Mouse (Mus musculus) MEL (cell line): ENCODE measurements around the gene Agbl5. TPM values are rescaled to one million over a fixed set of nuclear protein-coding genes. Genes with fewer than 3 reads are reported as not detected.

Experiments
- DNase-seq: peaks from one replicate; pipeline ENCODE4 v3.0.0; 2011; ENCODE audit warnings: low read depth, low spot score
- H3K27ac ChIP-seq: 2 replicates; pipeline ENCODE4 v1.5.1; 2012; ENCODE audit warnings: low read depth, mild to moderate bottlenecking, control low read depth, low read length, moderate library complexity; ENCODE audit not compliant: control insufficient read depth
- H3K27me3 ChIP-seq, 2 experiments: fragments of 150-350 bp in 1 of 2; sonication (generic) in 1 of 2; 2 replicates each; pipeline ENCODE4 v1.6.1; 2012; ENCODE audit warnings: low read length in 2 of 2, mild to moderate bottlenecking in 2 of 2, improper control_type of control experiment in 1 of 2, moderate library complexity in 1 of 2; ENCODE audit not compliant: insufficient read depth in 2 of 2, control insufficient read depth in 1 of 2
- H3K36me3 ChIP-seq, 2 experiments: 2 replicates each; pipeline ENCODE4 v1.6.1; 2012 to 2014; ENCODE audit warnings: low read length in 2 of 2, improper control_type of control experiment in 1 of 2, inconsistent platforms in 1 of 2, mild to moderate bottlenecking in 1 of 2; ENCODE audit not compliant: insufficient read depth in 2 of 2, control insufficient read depth in 1 of 2
- H3K4me1 ChIP-seq, 2 experiments: fragments of 150-350 bp in 1 of 2; sonication (generic) in 1 of 2; 2 replicates each; pipeline ENCODE4 v1.6.1; 2012; ENCODE audit warnings: low read length in 2 of 2, improper control_type of control experiment in 1 of 2, mild to moderate bottlenecking in 1 of 2; ENCODE audit not compliant: insufficient read depth in 2 of 2, control insufficient read depth in 1 of 2
- H3K4me3 ChIP-seq, 2 experiments: fragments of 150-350 bp in 1 of 2; sonication (generic) in 1 of 2; 2 replicates each; pipeline ENCODE4 v1.5.1; 2012; ENCODE audit warnings: low read depth in 2 of 2, low read length in 2 of 2, mild to moderate bottlenecking in 2 of 2, moderate library complexity in 2 of 2, control low read depth in 1 of 2, improper control_type of control experiment in 1 of 2; ENCODE audit not compliant: control insufficient read depth in 1 of 2, insufficient read depth in 1 of 2
- H3K79me2 ChIP-seq: 2 replicates; pipeline ENCODE4 v1.6.1; 2012; ENCODE audit warnings: mild to moderate bottlenecking, low read length, moderate library complexity; ENCODE audit not compliant: control insufficient read depth, poor library complexity, insufficient read depth
- H3K9ac ChIP-seq: 2 replicates; pipeline ENCODE4 v1.6.1; 2012; ENCODE audit warnings: low read depth, mild to moderate bottlenecking, control low read depth, low read length, moderate library complexity; ENCODE audit not compliant: control insufficient read depth, poor library complexity, severe bottlenecking
- H3K9me3 ChIP-seq: fragments of 150-350 bp; sonication (generic); replicated peaks from 2 replicates; pipeline ENCODE4 v1.6.1; 2012; ENCODE audit warnings: mild to moderate bottlenecking, low read length, improper control_type of control experiment, moderate library complexity; ENCODE audit not compliant: insufficient read depth
- CTCF ChIP-seq, 3 experiments: IDR thresholded peaks in 2 of 3; conservative IDR thresholded peaks in 1 of 3; 2 replicates each; pipeline ENCODE4 v1.5.1; 2011 to 2012; ENCODE audit warnings: low read length in 3 of 3, low read depth in 2 of 3, mild to moderate bottlenecking in 2 of 3, improper control_type of control experiment in 1 of 3, inconsistent platforms in 1 of 3, mixed read lengths in 1 of 3, moderate library complexity in 1 of 3; ENCODE audit not compliant: control insufficient read depth in 1 of 3, insufficient read depth in 1 of 3, poor library complexity in 1 of 3, severe bottlenecking in 1 of 3
- E2F4 ChIP-seq: IDR thresholded peaks from 2 replicates; pipeline ENCODE4 v1.6.1; 2011; ENCODE audit warnings: low read depth, low read length, improper control_type of control experiment, borderline replicate concordance
- ELF1 ChIP-seq: IDR thresholded peaks from 2 replicates; pipeline ENCODE4 v1.6.1; 2014; ENCODE audit warnings: low read depth, mild to moderate bottlenecking, inconsistent platforms, low read length, improper control_type of control experiment, moderate library complexity
- ETS1 ChIP-seq: IDR thresholded peaks from 2 replicates; pipeline ENCODE4 v1.6.1; 2012; ENCODE audit warnings: low read depth, mild to moderate bottlenecking, inconsistent platforms, low read length, improper control_type of control experiment, moderate library complexity
- GABPA ChIP-seq: IDR thresholded peaks from 2 replicates; pipeline ENCODE4 v1.6.1; 2012; ENCODE audit warnings: low read depth, mild to moderate bottlenecking, inconsistent platforms, low read length, improper control_type of control experiment, moderate library complexity
- HCFC1 ChIP-seq: IDR thresholded peaks from 2 replicates; pipeline ENCODE4 v1.6.1; 2012; ENCODE audit warnings: low read depth, mild to moderate bottlenecking, inconsistent platforms, low read length, improper control_type of control experiment, moderate library complexity
- JUND ChIP-seq: IDR thresholded peaks from 2 replicates; pipeline ENCODE4 v1.6.1; 2011; ENCODE audit warnings: low read depth, mild to moderate bottlenecking, improper control_type of control experiment, low read length
- MAFK ChIP-seq: IDR thresholded peaks from 2 replicates; pipeline ENCODE4 v1.6.1; 2011; ENCODE audit warnings: low read depth, mild to moderate bottlenecking, low read length, improper control_type of control experiment, borderline replicate concordance
- MAX ChIP-seq: IDR thresholded peaks from 2 replicates; pipeline ENCODE4 v1.6.1; 2011; ENCODE audit warnings: low read length, improper control_type of control experiment
- MAZ ChIP-seq: IDR thresholded peaks from 2 replicates; pipeline ENCODE4 v1.6.1; 2012; ENCODE audit warnings: low read depth, mild to moderate bottlenecking, inconsistent platforms, low read length, improper control_type of control experiment
- MXI1 ChIP-seq: IDR thresholded peaks from 2 replicates; pipeline ENCODE4 v1.6.1; 2011; ENCODE audit warnings: mild to moderate bottlenecking, low read depth, low read length, improper control_type of control experiment
- MYB ChIP-seq: IDR thresholded peaks from 2 replicates; pipeline ENCODE4 v1.6.1; 2011; ENCODE audit warnings: mild to moderate bottlenecking, low read depth, low read length, improper control_type of control experiment
- MYC ChIP-seq: IDR thresholded peaks from 2 replicates; pipeline ENCODE4 v1.6.1; 2011; ENCODE audit warnings: low read depth, mild to moderate bottlenecking, low read length, improper control_type of control experiment, moderate library complexity
- NELFE ChIP-seq: IDR thresholded peaks from 2 replicates; pipeline ENCODE4 v1.6.1; 2011; ENCODE audit warnings: low read depth, low read length, improper control_type of control experiment
- NRF1 ChIP-seq: IDR thresholded peaks from 2 replicates; pipeline ENCODE4 v1.6.1; 2014; ENCODE audit warnings: low read depth, mild to moderate bottlenecking, inconsistent platforms, low read length, improper control_type of control experiment, moderate library complexity; ENCODE audit not compliant: poor library complexity, insufficient read depth, severe bottlenecking
- POLR2A ChIP-seq, 2 experiments: IDR thresholded peaks; 2 replicates each; pipeline ENCODE4 v1.6.1; 2011 to 2012; ENCODE audit warnings: low read length in 2 of 2, mild to moderate bottlenecking in 2 of 2, control low read depth in 1 of 2, improper control_type of control experiment in 1 of 2, low read depth in 1 of 2, moderate library complexity in 1 of 2; ENCODE audit not compliant: control insufficient read depth in 1 of 2, insufficient read depth in 1 of 2, poor library complexity in 1 of 2
- POLR2AphosphoS2 ChIP-seq: IDR thresholded peaks from 2 replicates; pipeline ENCODE4 v1.6.1; 2011; ENCODE audit warnings: low read length, improper control_type of control experiment
- POLR2AphosphoS5 ChIP-seq: IDR thresholded peaks from 2 replicates; pipeline ENCODE4 v1.6.1; 2012; ENCODE audit warnings: low read depth, borderline replicate concordance, mild to moderate bottlenecking, inconsistent platforms, low read length, moderate library complexity, mixed read lengths
- RAD21 ChIP-seq: IDR thresholded peaks from 2 replicates; pipeline ENCODE4 v1.6.1; 2011; ENCODE audit warnings: mild to moderate bottlenecking, low read depth, low read length, improper control_type of control experiment
- SIN3A ChIP-seq: IDR thresholded peaks from 2 replicates; pipeline ENCODE4 v1.6.1; 2012; ENCODE audit warnings: low read length, improper control_type of control experiment, inconsistent platforms
- SMC3 ChIP-seq: IDR thresholded peaks from 2 replicates; pipeline ENCODE4 v1.6.1; 2011; ENCODE audit warnings: low read depth, low read length, improper control_type of control experiment
- TBP ChIP-seq: IDR thresholded peaks from 2 replicates; pipeline ENCODE4 v1.8.0; 2011; ENCODE audit warnings: low read depth, low read length, improper control_type of control experiment
- TCF12 ChIP-seq: IDR thresholded peaks from 2 replicates; pipeline ENCODE4 v1.6.1; 2014; ENCODE audit warnings: low read depth, mild to moderate bottlenecking, inconsistent platforms, low read length, improper control_type of control experiment, moderate library complexity
- USF1 ChIP-seq: IDR thresholded peaks from 2 replicates; pipeline ENCODE4 v1.6.1; 2014; ENCODE audit warnings: low read depth, mild to moderate bottlenecking, inconsistent platforms, low read length, improper control_type of control experiment, moderate library complexity
- USF2 ChIP-seq, 2 experiments: IDR thresholded peaks; 2 replicates each; pipeline ENCODE4 v1.6.1; 2011 to 2012; ENCODE audit warnings: improper control_type of control experiment in 2 of 2, low read length in 2 of 2, borderline replicate concordance in 1 of 2, inconsistent platforms in 1 of 2, low read depth in 1 of 2, mild to moderate bottlenecking in 1 of 2; ENCODE audit not compliant: insufficient read depth in 1 of 2
- ZC3H11A ChIP-seq: IDR thresholded peaks from 2 replicates; pipeline ENCODE4 v1.6.1; 2012; ENCODE audit warnings: low read depth, mild to moderate bottlenecking, inconsistent platforms, low read length, improper control_type of control experiment
- ZMIZ1 ChIP-seq: IDR thresholded peaks from 2 replicates; pipeline ENCODE4 v1.6.1; 2012; ENCODE audit warnings: low read depth, mild to moderate bottlenecking, inconsistent platforms, low read length, improper control_type of control experiment, moderate library complexity
- polyA plus RNA-seq, 2 experiments: library from polyadenylated mRNA; stranded (reverse) in 1 of 2; unstranded in 1 of 2; fragments of >175 nt in 1 of 2; fragments of >200 nt in 1 of 2; gene quantifications; 2 replicates each; pipeline versions ENCODE4 v1.2.1 to v1.2.4; 2012; ENCODE audit warnings: low replicate concordance in 2 of 2, low read depth in 1 of 2; ENCODE audit not compliant: insufficient read length in 2 of 2, insufficient read depth in 1 of 2, missing spikeins in 1 of 2
- total RNA-seq: library from RNA; depleted of rRNA; stranded (reverse); fragments of 300-350 nt; gene quantifications from 2 replicates; pipeline ENCODE4 v1.2.3, GENCODE M21; 2012

Gene Agbl5
- total and polyA plus RNA-seq, 3 experiments, result 10.6 to 45.0 TPM; not detected in 1

DNA sequence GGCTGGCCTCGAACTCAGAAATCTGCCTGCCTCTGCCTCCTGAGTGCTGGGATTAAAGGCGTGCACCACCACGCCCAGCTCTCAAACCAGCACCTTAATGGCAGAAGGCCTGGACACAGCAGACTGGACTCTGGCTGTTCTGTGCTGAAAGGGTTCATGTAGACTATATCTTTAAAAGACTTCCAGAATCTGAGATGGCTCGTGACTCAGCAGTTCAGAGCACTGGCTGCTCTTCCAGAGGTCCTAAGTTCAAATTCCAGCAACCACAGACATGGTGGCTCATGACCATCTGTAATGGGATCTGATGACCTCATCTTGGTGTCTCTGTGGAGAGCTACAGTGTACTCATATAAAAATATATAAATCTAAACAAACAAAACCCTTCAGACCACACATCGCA is 13.4 kb downstream of the Agbl5 start:
- H3K4me1 ChIP-seq, result peaks cover 0 to 7% of the 10 kb centered on the region in 2 experiments; a peak in 3 of 4 replicates
- no peak for DNase-seq
- no peak overlapping the region for H3K27ac ChIP-seq
- H3K79me2 ChIP-seq, result peaks cover 12% of the 10 kb centered on the region
- TF ChIP-seq ZMIZ1, result peak; percentile 57; the same call in 1 of the 2 replicates
- no peak for TF ChIP-seq USF2 (IDR thresholded peaks at IDR 0.05; ENCODE audit: borderline replicate concordance in 1 of 2, insufficient read depth in 1 of 2, low read depth in 1 of 2, low read length in 2 of 2)
- H3K9me3 ChIP-seq, result no peaks in the 10 kb centered on the region
- H3K36me3 ChIP-seq, result peaks cover 11 to 13% of the 10 kb centered on the region in 2 experiments
- H3K4me3 ChIP-seq, result no peak overlapping the region
- H3K27me3 ChIP-seq, result no peaks in the 10 kb centered on the region
- no peak overlapping the region for H3K9ac ChIP-seq

DNA sequence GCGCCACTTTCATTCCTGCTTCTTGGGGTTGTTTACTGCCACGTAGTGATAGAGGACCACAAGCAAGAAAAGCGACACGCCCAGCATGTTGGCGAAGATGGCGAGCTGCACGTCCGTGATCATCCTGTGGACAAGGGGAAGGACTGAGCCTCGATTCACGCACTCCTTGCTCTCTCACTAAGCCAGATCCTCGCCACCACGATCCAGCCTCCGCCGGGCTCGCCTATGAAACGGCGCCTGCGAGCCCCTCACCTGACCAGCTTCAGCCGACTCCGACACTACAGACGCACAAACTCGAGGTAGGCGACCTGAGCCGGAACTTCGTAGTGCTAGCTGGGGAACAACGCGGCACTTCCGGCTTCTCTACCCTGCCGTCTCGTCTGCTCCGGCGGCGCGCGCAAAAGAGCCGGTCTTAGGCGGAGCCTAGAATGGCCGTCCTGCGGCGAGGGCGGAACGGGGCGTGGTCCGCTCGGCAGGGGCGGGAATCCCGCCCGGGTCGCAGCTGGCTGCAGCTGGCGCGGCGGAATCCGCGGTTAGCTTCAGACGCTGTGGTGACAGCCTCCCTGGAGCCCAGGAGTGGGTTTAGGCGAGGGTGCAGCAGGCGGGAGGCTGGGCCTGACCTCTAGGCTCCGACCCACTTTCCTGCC is 19.0 kb downstream of the Agbl5 start, which contains the start of gene Ost4:
Gene Ost4 (minus strand): TSS at position 376 of the 647 bp plus-strand sequence.
- H3K4me3 ChIP-seq, result peak within 1 kb of the TSS; percentile 76 to 77
- H3K27ac ChIP-seq, result peak within 1 kb of the TSS; percentile 52
- H3K4me1 ChIP-seq, result peaks cover 3 to 20% of the 10 kb centered on the region in 2 experiments; a peak in 3 of 4 replicates
- no peaks in the 10 kb centered on the region for H3K9me3 ChIP-seq
- no peaks in the 10 kb centered on the region for H3K27me3 ChIP-seq
- peak within 1 kb of the TSS; percentile 73 for H3K9ac ChIP-seq
- peak; percentile 99 for DNase-seq
- peaks cover 4 to 8% of the 10 kb centered on the region in 2 experiments for H3K36me3 ChIP-seq
- TF ChIP-seq SIN3A, result peak; percentile 96
- TF ChIP-seq MAX, result peak; percentile 59
- peak; percentile 79; the same call in 1 of the 2 replicates for TF ChIP-seq MYC
- TF ChIP-seq POLR2AphosphoS5, result no peak
- peak; percentile 28; the same call in 1 of the 2 replicates for TF ChIP-seq GABPA
- TF ChIP-seq MAFK, result no peak
- peak; percentile 98 for TF ChIP-seq HCFC1
- TF ChIP-seq TCF12, result peak; percentile 49
- TF ChIP-seq SMC3, result peak; percentile 2; the same call in 1 of the 2 replicates
- TF ChIP-seq POLR2A (IDR thresholded peaks at IDR 0.05; ENCODE audit: control insufficient read depth in 1 of 2, insufficient read depth in 1 of 2, low read depth in 1 of 2, low read length in 2 of 2, poor library complexity in 1 of 2), result peak; percentile 98
- TF ChIP-seq CTCF (IDR thresholded peaks at IDR 0.05 in 2 of 3, conservative IDR thresholded peaks at IDR 0.05 in 1 of 3; ENCODE audit: control insufficient read depth in 1 of 3, insufficient read depth in 1 of 3, low read depth in 2 of 3, low read length in 3 of 3, poor library complexity in 1 of 3, severe bottlenecking in 1 of 3), result no peak
- peak; percentile 92 for TF ChIP-seq MXI1
- TF ChIP-seq RAD21, result no peak
- TF ChIP-seq NELFE, result peak; percentile 99
- TF ChIP-seq TBP, result peak; percentile 88
- TF ChIP-seq ZC3H11A, result no peak
- peak; percentile 99 for TF ChIP-seq POLR2AphosphoS2
- TF ChIP-seq USF1, result peak; percentile 30; the same call in 1 of the 2 replicates
- TF ChIP-seq JUND, result no peak
- peak; percentile 97 for TF ChIP-seq ELF1
- TF ChIP-seq MAZ, result peak; percentile 30; the same call in 1 of the 2 replicates
- TF ChIP-seq MYB, result no peak
- peak; percentile 89; the same call in 1 of the 2 replicates for TF ChIP-seq E2F4
- peak; percentile 75 for TF ChIP-seq ETS1
- TF ChIP-seq NRF1, result peak; percentile 78
- peak; percentile 96 for TF ChIP-seq ZMIZ1
- peaks cover 18% of the 10 kb centered on the region for H3K79me2 ChIP-seq
